Mouse (Mus musculus): ENCODE data around the gene Atg16l2.

DNA sequence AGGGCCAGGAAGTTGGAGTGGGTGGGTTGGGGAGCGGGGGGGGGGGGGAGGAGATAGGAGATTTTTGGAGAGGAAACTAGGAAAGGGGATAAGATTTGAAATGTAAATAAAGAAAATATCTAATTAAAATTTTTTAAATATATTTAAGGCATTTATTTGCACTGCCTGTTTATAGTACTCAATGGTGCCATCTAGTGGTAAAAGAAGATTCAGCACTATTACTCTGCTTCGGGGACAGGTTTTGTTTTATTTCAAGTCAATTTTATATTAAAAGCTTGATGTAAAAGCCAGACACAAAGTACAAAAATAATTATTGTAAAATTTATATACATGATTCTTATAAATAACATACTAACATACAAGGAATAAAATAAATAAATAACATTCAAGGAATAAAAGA, 70.6 kb downstream of the Atg16l2 start:
- no peak for TF ChIP-seq POLR2A (IDR thresholded peaks at IDR 0.05; ENCODE audit: borderline replicate concordance, insufficient read depth, low read length)
- no peak for TF ChIP-seq CTCF (IDR thresholded peaks at IDR 0.05; ENCODE audit: borderline replicate concordance, insufficient read depth, low read depth, low read length)
